Mouse (Mus musculus): ENCODE results near the gene Fbxo34. TPM values are rescaled to one million over a fixed set of nuclear protein-coding genes. Genes with fewer than 3 reads are reported as not detected.

Fbxo34 gene
- polyA plus RNA-seq, 1 experiment from 2014 or later: 24.8 TPM

- no peak overlapping the region for H3K27ac ChIP-seq (ENCODE audit: low read depth, low read length)
- peaks cover 10% of the 10 kb centered on the region for H3K4me1 ChIP-seq (ENCODE audit: control insufficient read depth, insufficient read depth, low read length)
- H3K9ac ChIP-seq (ENCODE audit: low read depth, low read length): no peak overlapping the region
- H3K9me3 ChIP-seq (replicated peaks; ENCODE audit: control insufficient read depth, low read length): no peaks in the 10 kb centered on the region
- WGBS (ENCODE audit: insufficient replicate concordance): 60% methylated on average over 2 of the region's 2 CpGs
- H3K36me3 ChIP-seq (ENCODE audit: control insufficient read depth, insufficient read depth, low read length): no peaks in the 10 kb centered on the region
- H3K27me3 ChIP-seq (ENCODE audit: control insufficient read depth, insufficient read depth, low read length): no peaks in the 10 kb centered on the region
- no peak for ATAC-seq (replicated peaks; ENCODE audit: insufficient number of reproducible peaks, low FRiP score, low TSS enrichment)
- H3K4me3 ChIP-seq (ENCODE audit: low read depth, low read length): no peak overlapping the region
- H3K4me2 ChIP-seq: no peak overlapping the region
These were observed 27.5 kb downstream of the Fbxo34 start for GRCm38 (mm10) chr14:47477711-47478110.

GRCm38 (mm10) chr14:47482200-47482599, 32.0 kb downstream of the Fbxo34 start:
- Histone ChIP-seq H3K4me1 (ENCODE audit: control insufficient read depth, insufficient read depth, low read length) (peaks cover 8% of the 10 kb centered on the region; the same call in 1 of the 2 replicates), H3K9ac (ENCODE audit: low read depth, low read length) (no peak overlapping the region), H3K9me3 (replicated peaks; ENCODE audit: control insufficient read depth, low read length) (no peaks in the 10 kb centered on the region), H3K27ac (ENCODE audit: low read depth, low read length) (no peak overlapping the region), H3K4me3 (ENCODE audit: low read depth, low read length) (no peak overlapping the region), H3K4me2 (no peak overlapping the region), H3K36me3 (ENCODE audit: control insufficient read depth, insufficient read depth, low read length) (no peaks in the 10 kb centered on the region), H3K27me3 (ENCODE audit: control insufficient read depth, insufficient read depth, low read length) (no peaks in the 10 kb centered on the region)
- 90% methylated on average over 6 of the region's 6 CpGs for WGBS (ENCODE audit: insufficient replicate concordance)
- no peak for ATAC-seq (replicated peaks; ENCODE audit: insufficient number of reproducible peaks, low FRiP score, low TSS enrichment)

GRCm38 (mm10) chr14:47483099-47483498, 32.9 kb downstream of the Fbxo34 start:
- Histone ChIP-seq H3K4me1 (ENCODE audit: control insufficient read depth, insufficient read depth, low read length) (peaks cover 8% of the 10 kb centered on the region; the same call in 1 of the 2 replicates), H3K9me3 (replicated peaks; ENCODE audit: control insufficient read depth, low read length) (no peaks in the 10 kb centered on the region), H3K9ac (ENCODE audit: low read depth, low read length) (no peak overlapping the region), H3K4me2 (no peak overlapping the region), H3K36me3 (ENCODE audit: control insufficient read depth, insufficient read depth, low read length) (no peaks in the 10 kb centered on the region), H3K4me3 (ENCODE audit: low read depth, low read length) (no peak overlapping the region), H3K27ac (ENCODE audit: low read depth, low read length) (no peak overlapping the region), H3K27me3 (ENCODE audit: control insufficient read depth, insufficient read depth, low read length) (no peaks in the 10 kb centered on the region)
- 57% methylated on average over 1 of the region's 1 CpGs for WGBS (ENCODE audit: insufficient replicate concordance)
- no peak for ATAC-seq (replicated peaks; ENCODE audit: insufficient number of reproducible peaks, low FRiP score, low TSS enrichment)

- Histone ChIP-seq H3K27me3 (ENCODE audit: control insufficient read depth, insufficient read depth, low read length) (no peaks in the 10 kb centered on the region), H3K4me3 (ENCODE audit: low read depth, low read length) (no peak overlapping the region), H3K27ac (ENCODE audit: low read depth, low read length) (no peak overlapping the region), H3K9ac (ENCODE audit: low read depth, low read length) (no peak overlapping the region), H3K4me1 (ENCODE audit: control insufficient read depth, insufficient read depth, low read length) (peaks cover 10% of the 10 kb centered on the region; the same call in 1 of the 2 replicates), H3K36me3 (ENCODE audit: control insufficient read depth, insufficient read depth, low read length) (no peaks in the 10 kb centered on the region), H3K9me3 (replicated peaks; ENCODE audit: control insufficient read depth, low read length) (no peaks in the 10 kb centered on the region), H3K4me2 (no peak overlapping the region)
- ATAC-seq (replicated peaks; ENCODE audit: insufficient number of reproducible peaks, low FRiP score, low TSS enrichment): no peak
- WGBS (ENCODE audit: insufficient replicate concordance): 63% methylated on average over 7 of the region's 7 CpGs
These were observed 38.5 kb downstream of the Fbxo34 start for GRCm38 (mm10) chr14:47488732-47489131.

- Histone ChIP-seq H3K4me2 (no peak overlapping the region), H3K4me1 (ENCODE audit: control insufficient read depth, insufficient read depth, low read length) (peaks cover 10% of the 10 kb centered on the region; the same call in 1 of the 2 replicates), H3K27me3 (ENCODE audit: control insufficient read depth, insufficient read depth, low read length) (no peaks in the 10 kb centered on the region), H3K9me3 (replicated peaks; ENCODE audit: control insufficient read depth, low read length) (no peaks in the 10 kb centered on the region), H3K9ac (ENCODE audit: low read depth, low read length) (no peak overlapping the region), H3K4me3 (ENCODE audit: low read depth, low read length) (no peak overlapping the region), H3K36me3 (ENCODE audit: control insufficient read depth, insufficient read depth, low read length) (no peaks in the 10 kb centered on the region), H3K27ac (ENCODE audit: low read depth, low read length) (no peak overlapping the region)
- 54% methylated on average over 10 of the region's 10 CpGs for WGBS (ENCODE audit: insufficient replicate concordance)
- no peak for ATAC-seq (replicated peaks; ENCODE audit: insufficient number of reproducible peaks, low FRiP score, low TSS enrichment)
These were observed 39.3 kb downstream of the Fbxo34 start for GRCm38 (mm10) chr14:47489310-47490097.

- no peak overlapping the region for H3K4me2 ChIP-seq
- no peak overlapping the region for H3K4me3 ChIP-seq (ENCODE audit: low read depth, low read length)
- H3K4me1 ChIP-seq (ENCODE audit: control insufficient read depth, insufficient read depth, low read length): peaks cover 10% of the 10 kb centered on the region; the same call in 1 of the 2 replicates
- H3K9me3 ChIP-seq (replicated peaks; ENCODE audit: control insufficient read depth, low read length): no peaks in the 10 kb centered on the region
- no peaks in the 10 kb centered on the region for H3K27me3 ChIP-seq (ENCODE audit: control insufficient read depth, insufficient read depth, low read length)
- no peak overlapping the region for H3K9ac ChIP-seq (ENCODE audit: low read depth, low read length)
- H3K36me3 ChIP-seq (ENCODE audit: control insufficient read depth, insufficient read depth, low read length): no peaks in the 10 kb centered on the region
- ATAC-seq (replicated peaks; ENCODE audit: insufficient number of reproducible peaks, low FRiP score, low TSS enrichment): no peak
- 84% methylated on average over 2 of the region's 2 CpGs for WGBS (ENCODE audit: insufficient replicate concordance)
- no peak overlapping the region for H3K27ac ChIP-seq (ENCODE audit: low read depth, low read length)
These were observed 40.5 kb downstream of the Fbxo34 start for GRCm38 (mm10) chr14:47490732-47491131.

GRCm38 (mm10) chr14:47493592-47494361, 43.6 kb downstream of the Fbxo34 start:
- no peak for ATAC-seq (replicated peaks; ENCODE audit: insufficient number of reproducible peaks, low FRiP score, low TSS enrichment)
- H3K36me3 ChIP-seq (ENCODE audit: control insufficient read depth, insufficient read depth, low read length): no peaks in the 10 kb centered on the region
- no peaks in the 10 kb centered on the region for H3K27me3 ChIP-seq (ENCODE audit: control insufficient read depth, insufficient read depth, low read length)
- WGBS (ENCODE audit: insufficient replicate concordance): 85% methylated on average over 2 of the region's 2 CpGs
- H3K9me3 ChIP-seq (replicated peaks; ENCODE audit: control insufficient read depth, low read length): no peaks in the 10 kb centered on the region
- 0 out of 2 replicates have a peak, but pooled peaks cover 2% of the 10 kb centered on the region for H3K4me1 ChIP-seq (ENCODE audit: control insufficient read depth, insufficient read depth, low read length)
- no peak overlapping the region for H3K9ac ChIP-seq (ENCODE audit: low read depth, low read length)
- no peak overlapping the region for H3K4me3 ChIP-seq (ENCODE audit: low read depth, low read length)
- H3K27ac ChIP-seq (ENCODE audit: low read depth, low read length): no peak overlapping the region
- H3K4me2 ChIP-seq: no peak overlapping the region

- H3K27ac ChIP-seq (ENCODE audit: low read depth, low read length): no peak overlapping the region
- H3K4me2 ChIP-seq: no peak overlapping the region
These were observed 45.7 kb downstream of the Fbxo34 start for GRCm38 (mm10) chr14:47495951-47496350.

More at GRCm38 (mm10) chr14:47495951-47496350, 45.7 kb downstream of the Fbxo34 start:
- Histone ChIP-seq H3K27me3 (ENCODE audit: control insufficient read depth, insufficient read depth, low read length) (no peaks in the 10 kb centered on the region), H3K9me3 (replicated peaks; ENCODE audit: control insufficient read depth, low read length) (no peaks in the 10 kb centered on the region), H3K36me3 (ENCODE audit: control insufficient read depth, insufficient read depth, low read length) (no peaks in the 10 kb centered on the region), H3K9ac (ENCODE audit: low read depth, low read length) (no peak overlapping the region), H3K4me3 (ENCODE audit: low read depth, low read length) (no peak overlapping the region), H3K4me1 (ENCODE audit: control insufficient read depth, insufficient read depth, low read length) (no peaks in the 10 kb centered on the region)
- no peak for ATAC-seq (replicated peaks; ENCODE audit: insufficient number of reproducible peaks, low FRiP score, low TSS enrichment)
- 97% methylated on average over 3 of the region's 3 CpGs for whole genome bisulfite sequencing (ENCODE audit: insufficient replicate concordance)
